Mouse (Mus musculus) liver, embryonic 18 days (tissue): Measurements from ENCODE around the gene Qtrt2. TPM values are rescaled to one million over a fixed set of nuclear protein-coding genes. Genes with fewer than 3 reads are reported as not detected.

ENCODE experiments used
- polyA plus RNA-seq: library from polyadenylated mRNA; depleted of rRNA; stranded (reverse); fragments of >200 nt; gene quantifications from 2 replicates; pipeline ENCODE4 v1.2.3, GENCODE M21; 2012; rRNA removed

Qtrt2 gene
- polyA plus RNA-seq: 9.9 and 12.1 TPM in 2 replicates

DNA sequence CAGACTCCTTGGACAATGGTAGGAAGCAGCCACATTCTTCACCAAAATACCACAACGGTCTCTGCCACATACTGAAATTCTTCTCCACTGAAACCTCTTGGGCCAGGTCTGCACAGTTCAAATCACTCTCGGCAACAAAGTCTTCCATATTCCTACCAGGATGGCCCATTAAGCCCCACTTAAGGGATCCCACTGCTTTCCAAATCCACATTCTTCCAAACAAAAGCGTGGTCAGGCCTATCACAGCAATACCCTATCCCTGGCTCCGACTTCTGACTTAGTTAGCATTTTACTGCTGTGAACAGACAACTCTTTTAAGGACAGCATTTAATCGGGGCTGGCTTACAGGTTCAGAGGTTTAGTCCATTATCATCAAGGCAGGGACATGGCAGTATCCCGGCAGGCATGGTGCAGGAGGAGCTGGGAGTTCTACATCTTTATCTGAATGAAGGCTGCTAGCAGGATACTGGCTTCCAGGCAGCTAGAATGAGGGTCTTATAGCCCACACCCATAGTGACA is at the start of gene Qtrt2:
Gene Qtrt2 (minus strand): TSS at position 469 of the 519 bp plus-strand sequence.

DNA sequence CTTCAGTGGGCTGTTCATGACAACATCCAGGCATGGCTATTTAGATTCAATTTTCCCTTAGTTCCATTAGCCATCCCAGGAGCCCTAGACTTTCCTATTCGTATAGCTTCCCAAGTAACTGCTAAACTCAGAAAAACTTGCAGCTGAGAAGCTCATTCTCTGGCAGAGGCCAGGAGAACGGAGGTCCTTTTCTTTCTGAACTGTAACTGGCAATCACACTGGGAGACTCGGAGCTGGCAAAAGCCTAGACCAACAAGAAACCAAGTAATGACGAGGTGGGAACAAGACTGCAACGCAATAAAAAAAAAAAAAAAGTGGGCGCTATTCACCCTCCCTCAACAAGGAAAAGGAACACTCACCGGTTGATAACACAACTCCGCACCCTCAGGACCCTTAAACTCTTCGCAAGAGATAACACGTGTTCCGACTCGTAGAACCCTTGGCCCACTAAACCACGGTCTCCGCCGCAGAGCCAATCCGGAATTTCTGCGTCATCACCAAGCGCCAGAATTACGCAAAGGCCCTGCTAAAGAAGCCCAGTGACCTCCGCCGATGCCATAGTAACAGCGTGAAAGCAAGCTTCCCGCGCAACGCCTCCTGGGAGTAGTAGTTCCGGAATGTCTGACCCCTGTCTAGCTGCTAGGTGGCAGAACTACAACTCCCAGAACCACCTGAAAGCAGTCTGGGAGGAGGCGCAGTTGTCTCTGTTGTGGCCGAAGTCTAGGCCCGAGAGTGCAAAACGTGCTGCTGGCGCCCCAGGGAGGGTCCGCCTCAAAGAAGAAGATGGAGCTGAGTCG is 37.2 kb downstream of the Qtrt2 start, which contains the start of gene Ccdc191:
Gene Ccdc191 (plus strand): TSS at position 593 of the 797 bp plus-strand sequence.

Other genes with a start within 250 kb of the Qtrt2 start
- not detected in 2 replicates for gene Drd3, start 172.8 kb downstream of the Qtrt2 start, polyA plus RNA-seq
- gene Ccdc191, start 37.0 kb downstream of the Qtrt2 start, polyA plus RNA-seq: 1.2 and 1.9 TPM in 2 replicates
- 0.48 and 0.53 TPM in 2 replicates for gene Zdhhc23, start 53.0 kb upstream of the Qtrt2 start, polyA plus RNA-seq
- gene Gramd1c, start 136.5 kb upstream of the Qtrt2 start, polyA plus RNA-seq: 5.1 and 5.3 TPM in 2 replicates
- 15.1 and 15.4 TPM in 2 replicates for gene Atp6v1a, start 212.9 kb upstream of the Qtrt2 start, polyA plus RNA-seq
- gene Naa50, start 213.0 kb upstream of the Qtrt2 start, polyA plus RNA-seq: 14.6 and 15.3 TPM in 2 replicates
- gene Usf3, start 246.4 kb upstream of the Qtrt2 start, polyA plus RNA-seq: 2.3 and 2.7 TPM in 2 replicates